Mouse (Mus musculus) neural tube, embryonic 12.5 days (tissue): ENCODE data around the gene Brd1. TPM values are rescaled to one million over a fixed set of nuclear protein-coding genes. Genes with fewer than 3 reads are reported as not detected.
"Not testable (repeated sequence)": the region's sequence is repeated elsewhere in the genome, so short reads cannot be mapped to it uniquely, and the experiment has no call there.

Source experiments
- ATAC-seq: fragments of 200-750 bp; cut with Nextera tagmentation; 2 replicates; pipeline ENCODE4 v1.8.0; 2017; ENCODE audit warnings: low read depth, mild to moderate bottlenecking, moderate TSS enrichment, moderate library complexity; ENCODE audit not compliant: low FRiP score
- H3K27ac ChIP-seq: fragments of 300-500 bp; sonication (generic); 2 replicates; pipeline ENCODE4 v1.5.1; 2016
- H3K27me3 ChIP-seq: fragments of 300-500 bp; sonication (generic); replicated peaks from 2 replicates; pipeline ENCODE4 v1.6.1; 2016; ENCODE audit warnings: mild to moderate bottlenecking
- H3K36me3 ChIP-seq: fragments of 300-500 bp; sonication (generic); 2 replicates; pipeline ENCODE4 v1.6.1; 2016; ENCODE audit warnings: mild to moderate bottlenecking
- H3K4me1 ChIP-seq: fragments of 300-500 bp; sonication (generic); 2 replicates; pipeline ENCODE4 v1.6.1; 2016
- H3K4me2 ChIP-seq: fragments of 300-500 bp; sonication (generic); replicated peaks from 2 replicates; pipeline ENCODE4 v1.6.1; 2016; ENCODE audit warnings: mild to moderate bottlenecking
- H3K4me3 ChIP-seq: fragments of 300-500 bp; sonication (generic); 2 replicates; pipeline ENCODE4 v1.5.1; 2016
- H3K9ac ChIP-seq: fragments of 300-500 bp; sonication (generic); 2 replicates; pipeline ENCODE4 v1.6.1; 2016; ENCODE audit warnings: mild to moderate bottlenecking
- H3K9me3 ChIP-seq: fragments of 300-500 bp; sonication (generic); 2 replicates; pipeline ENCODE4 v1.6.1; 2016; ENCODE audit warnings: mild to moderate bottlenecking
- WGBS: fragments of 180-500 bp; shearing (Covaris S2); methylation state at CpG from one replicate; pipeline ENCODE4 v1.1.7; 2016; 5-methylcytosine and 5-hydroxymethylcytosine counted together
- polyA plus RNA-seq: library from polyadenylated mRNA; unstranded; fragments of >200 nt; fragmentation: Nextera tagmentation; extraction: Ambion mirVana; gene quantifications from 2 replicates; pipeline ENCODE4 v1.2.1, GENCODE M21; 2016

Gene Brd1
- polyA plus RNA-seq = 23.3 and 24.6 TPM in 2 replicates

GRCm38 (mm10) chr15:88733834-88734571 lies at the start of gene Brd1:
TSS of gene Brd1 (minus strand) at chr15:88734233.
- peak; percentile 75 for ATAC-seq
- H3K27ac ChIP-seq = peak within 1 kb of the TSS; percentile 76
- H3K9me3 ChIP-seq = no peaks in the 10 kb centered on the region
- H3K4me2 ChIP-seq = peak within 1 kb of the TSS; percentile 97
- peaks cover 20% of the 10 kb centered on the region for H3K36me3 ChIP-seq
- H3K9ac ChIP-seq = peak within 1 kb of the TSS; percentile 99
- peak within 1 kb of the TSS; percentile 96 for H3K4me3 ChIP-seq
- H3K27me3 ChIP-seq = no peaks in the 10 kb centered on the region
- WGBS = under 1% methylated on average over 93 of the region's 103 CpGs
- peaks cover 28% of the 10 kb centered on the region for H3K4me1 ChIP-seq

DNA sequence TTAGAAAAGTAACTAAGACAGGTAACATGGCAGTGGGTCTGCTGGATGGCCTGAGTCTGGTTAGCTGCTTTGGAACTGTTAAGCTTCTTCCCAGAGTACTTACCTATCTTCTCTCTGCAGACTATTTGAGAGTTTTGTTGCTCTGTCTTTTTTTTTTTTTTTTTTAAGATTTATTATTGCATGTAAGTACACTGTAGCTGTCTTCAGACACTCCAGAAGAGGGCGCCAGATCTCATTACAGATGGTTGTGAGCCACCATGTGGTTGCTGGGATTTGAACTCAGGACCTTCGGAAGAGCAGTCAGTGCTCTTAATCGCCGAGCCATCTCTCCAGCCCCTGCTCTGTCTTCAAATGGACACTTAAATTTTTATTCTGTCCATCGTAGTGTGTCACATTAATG lies 40.6 kb upstream of the Brd1 start:
- H3K27ac ChIP-seq, H3K4me1 ChIP-seq, H3K9ac ChIP-seq, ATAC-seq, H3K4me3 ChIP-seq, H3K27me3 ChIP-seq, H3K4me2 ChIP-seq, H3K9me3 ChIP-seq: not testable (repeated sequence)
- H3K36me3 ChIP-seq = peaks cover 36% of the 10 kb centered on the region
- 89% methylated on average over 5 of the region's 5 CpGs for WGBS

- peaks cover 45% of the 10 kb centered on the region for H3K36me3 ChIP-seq
- WGBS = 82% methylated on average over 1 of the region's 1 CpGs
- H3K4me1 ChIP-seq = no peaks in the 10 kb centered on the region
- H3K27me3 ChIP-seq = no peaks in the 10 kb centered on the region
- no peak overlapping the region for H3K27ac ChIP-seq
- no peak overlapping the region for H3K4me3 ChIP-seq
- no peak overlapping the region for H3K4me2 ChIP-seq
- H3K9me3 ChIP-seq = peaks cover 8% of the 10 kb centered on the region; the same call in 1 of the 2 replicates
- H3K9ac ChIP-seq = no peak overlapping the region
- ATAC-seq = no peak
These were observed 34.5 kb upstream of the Brd1 start for GRCm38 (mm10) chr15:88768537-88768936.

DNA sequence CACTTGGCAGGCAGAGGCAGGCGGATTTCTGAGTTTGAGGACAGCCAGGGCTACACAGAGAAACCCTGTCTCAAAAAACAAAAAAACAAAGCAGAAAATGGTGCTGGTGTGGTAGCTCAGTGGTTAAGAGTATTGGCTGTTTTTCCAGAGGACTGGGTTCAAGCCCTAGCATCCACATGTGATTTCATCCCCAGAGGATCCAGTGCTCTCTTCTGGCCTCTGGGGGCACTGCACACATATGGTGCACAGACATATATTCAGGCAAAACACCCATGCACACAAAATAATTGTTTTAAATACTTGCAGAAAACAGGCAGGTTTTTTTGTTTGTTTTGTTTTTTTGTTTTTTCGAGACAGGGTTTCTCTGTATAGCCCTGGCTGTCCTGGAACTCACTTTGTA lies 32.1 kb upstream of the Brd1 start:
- peaks cover 57% of the 10 kb centered on the region for H3K36me3 ChIP-seq
- not testable (repeated sequence) for H3K9ac ChIP-seq, H3K4me1 ChIP-seq, ATAC-seq, H3K4me3 ChIP-seq, H3K27ac ChIP-seq, H3K9me3 ChIP-seq, H3K27me3 ChIP-seq, H3K4me2 ChIP-seq
- WGBS = 96% methylated on average over 2 of the region's 2 CpGs

DNA sequence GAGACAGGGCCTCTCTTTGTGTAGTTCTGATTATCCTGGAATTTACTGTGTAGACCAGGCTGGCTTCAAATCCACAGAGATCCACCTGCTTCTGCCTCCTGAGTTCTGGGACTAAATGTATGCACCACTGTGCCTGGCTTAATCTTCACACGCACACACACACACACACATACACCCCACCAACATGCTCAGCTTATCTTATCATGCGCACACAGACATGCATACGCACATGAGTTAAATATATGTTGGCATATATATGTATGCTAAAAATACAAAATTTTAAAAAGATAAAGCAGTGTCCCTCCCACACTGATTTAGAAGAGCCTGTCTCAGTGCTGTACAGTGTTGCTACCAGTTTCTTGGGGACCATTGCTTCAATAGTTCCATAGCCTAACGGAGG lies 27.5 kb upstream of the Brd1 start:
- peaks cover 73% of the 10 kb centered on the region for H3K36me3 ChIP-seq
- 96% methylated on average over 4 of the region's 4 CpGs for WGBS

DNA sequence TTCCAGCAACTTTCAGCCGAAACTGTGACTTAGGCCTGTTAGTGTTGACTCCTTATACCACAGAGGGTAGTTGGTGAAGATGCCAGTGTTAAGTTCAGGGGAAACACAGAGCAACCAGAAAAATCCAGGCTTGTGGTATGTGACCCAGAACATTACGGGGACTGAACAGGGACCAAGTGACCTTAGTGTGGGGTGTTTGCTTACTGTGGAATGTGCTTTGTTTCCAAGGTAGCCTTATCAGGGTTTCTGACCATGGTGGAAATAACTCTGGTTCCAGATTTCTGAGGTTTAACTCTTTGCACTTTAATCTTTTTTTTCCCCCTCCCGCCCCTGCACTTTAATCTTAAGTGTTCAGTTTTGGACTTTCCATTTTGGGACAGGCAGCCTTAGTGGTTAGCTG lies 24.0 kb upstream of the Brd1 start:
- WGBS = 95% methylated on average over 3 of the region's 3 CpGs
- Histone ChIP-seq H3K27ac (no peak overlapping the region), H3K4me1 (peaks cover 9% of the 10 kb centered on the region), H3K27me3 (no peaks in the 10 kb centered on the region), H3K4me2 (no peak overlapping the region), H3K36me3 (peaks cover 74% of the 10 kb centered on the region), H3K4me3 (no peak overlapping the region), H3K9ac (no peak overlapping the region), H3K9me3 (no peaks in the 10 kb centered on the region)
- ATAC-seq = no peak

More for the DNA sequence above, 27.5 kb upstream of the Brd1 start:
- no peak overlapping the region for H3K27ac ChIP-seq
- H3K9ac ChIP-seq = no peak overlapping the region
- H3K4me3 ChIP-seq = no peak overlapping the region
- no peak overlapping the region for H3K4me2 ChIP-seq
- H3K9me3 ChIP-seq = no peaks in the 10 kb centered on the region
- H3K27me3 ChIP-seq = no peaks in the 10 kb centered on the region
- no peaks in the 10 kb centered on the region for H3K4me1 ChIP-seq
- no peak for ATAC-seq

DNA sequence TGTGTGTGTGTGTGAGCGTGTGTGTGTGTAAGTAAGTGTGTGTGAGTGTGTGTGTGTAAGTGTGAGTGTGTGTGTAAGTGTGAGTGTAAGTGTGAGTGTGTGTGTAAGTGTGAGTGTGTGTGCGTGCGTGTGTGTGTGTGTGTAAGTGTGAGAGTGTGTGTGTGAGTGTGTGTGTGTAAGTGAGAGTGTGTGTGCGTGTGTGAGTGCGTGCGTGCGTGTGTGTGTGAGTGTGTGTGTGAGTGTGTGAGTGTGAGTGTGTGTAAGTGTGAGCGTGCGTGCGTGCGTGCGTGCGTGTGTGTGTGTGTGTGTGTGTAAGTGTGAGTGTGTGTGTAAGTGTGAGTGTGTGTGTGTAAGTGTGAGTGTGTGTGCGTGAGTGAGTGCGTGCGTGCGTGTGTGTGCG lies 21.7 kb upstream of the Brd1 start:
- ATAC-seq = no peak
- Histone ChIP-seq H3K4me1 (peaks cover 15% of the 10 kb centered on the region), H3K36me3 (peaks cover 54% of the 10 kb centered on the region), H3K27ac (no peak overlapping the region), H3K27me3 (no peaks in the 10 kb centered on the region), H3K9ac (no peak overlapping the region), H3K4me2 (no peak overlapping the region), H3K9me3 (no peaks in the 10 kb centered on the region), H3K4me3 (no peak overlapping the region)
- 97% methylated on average over 18 of the region's 18 CpGs for WGBS

DNA sequence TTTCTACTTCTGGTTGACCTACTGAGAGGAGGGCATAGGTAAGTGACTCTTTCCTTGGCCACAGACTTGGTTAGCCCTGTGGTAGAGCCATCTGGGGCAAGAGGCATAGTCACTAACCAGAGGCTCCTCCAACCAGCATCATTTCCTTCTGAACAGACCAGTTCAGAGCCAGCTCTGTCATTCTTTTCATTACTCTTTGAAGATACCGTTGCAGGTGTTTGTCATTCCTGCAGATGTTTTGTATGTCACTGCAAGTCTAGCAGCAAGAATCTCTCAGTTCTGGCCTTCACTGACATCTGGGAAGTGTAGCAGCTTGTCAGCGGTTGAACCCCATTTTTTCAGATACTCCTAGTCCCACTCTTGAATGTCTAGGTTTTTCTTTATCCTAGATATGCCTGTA lies 20.9 kb upstream of the Brd1 start:
- Histone ChIP-seq H3K4me1 (peaks cover 19% of the 10 kb centered on the region), H3K4me2 (no peak overlapping the region), H3K27ac (no peak overlapping the region), H3K27me3 (no peaks in the 10 kb centered on the region), H3K4me3 (no peak overlapping the region), H3K9me3 (no peaks in the 10 kb centered on the region), H3K36me3 (peaks cover 46% of the 10 kb centered on the region), H3K9ac (no peak overlapping the region)
- 96% methylated on average over 2 of the region's 2 CpGs for WGBS
- no peak for ATAC-seq

- Histone ChIP-seq H3K4me2 (peak overlapping the region; percentile 81), H3K36me3 (peaks cover 22% of the 10 kb centered on the region), H3K27me3 (no peaks in the 10 kb centered on the region), H3K4me3 (peak overlapping the region; percentile 93), H3K9ac (peak overlapping the region; percentile 93), H3K27ac (peak overlapping the region; percentile 89; the same call in 1 of the 2 replicates), H3K9me3 (no peaks in the 10 kb centered on the region), H3K4me1 (peaks cover 19% of the 10 kb centered on the region)
- under 1% methylated on average over 8 of the region's 8 CpGs for WGBS
- no peak for ATAC-seq
These were observed 18.3 kb upstream of the Brd1 start for GRCm38 (mm10) chr15:88752403-88752733.

GRCm38 (mm10) chr15:88751564-88752402 lies 17.8 kb upstream of the Brd1 start, which contains the start of gene Zbed4:
TSS of gene Zbed4 (plus strand) at chr15:88751660.
- Histone ChIP-seq H3K4me2 (peak within 1 kb of the TSS; percentile 81), H3K27ac (peak within 1 kb of the TSS; percentile 89), H3K4me1 (peaks cover 19% of the 10 kb centered on the region), H3K36me3 (peaks cover 16% of the 10 kb centered on the region), H3K9me3 (no peaks in the 10 kb centered on the region), H3K4me3 (peak within 1 kb of the TSS; percentile 93), H3K27me3 (no peaks in the 10 kb centered on the region), H3K9ac (peak within 1 kb of the TSS; percentile 93)
- under 1% methylated on average over 97 of the region's 119 CpGs for whole genome bisulfite sequencing
- ATAC-seq = peak; percentile 80; the same call in 1 of the 2 replicates

- Histone ChIP-seq H3K4me2 (peak overlapping the region; percentile 81), H3K27ac (peak overlapping the region; percentile 75), H3K9ac (peak overlapping the region; percentile 60), H3K4me3 (peak overlapping the region; percentile 93), H3K9me3 (no peaks in the 10 kb centered on the region), H3K27me3 (no peaks in the 10 kb centered on the region), H3K36me3 (peaks cover 12% of the 10 kb centered on the region), H3K4me1 (peaks cover 19% of the 10 kb centered on the region)
- 7% methylated on average over 54 of the region's 54 CpGs for WGBS
- ATAC-seq = peak; percentile 96
These were observed 16.9 kb upstream of the Brd1 start for GRCm38 (mm10) chr15:88750677-88751563.

DNA sequence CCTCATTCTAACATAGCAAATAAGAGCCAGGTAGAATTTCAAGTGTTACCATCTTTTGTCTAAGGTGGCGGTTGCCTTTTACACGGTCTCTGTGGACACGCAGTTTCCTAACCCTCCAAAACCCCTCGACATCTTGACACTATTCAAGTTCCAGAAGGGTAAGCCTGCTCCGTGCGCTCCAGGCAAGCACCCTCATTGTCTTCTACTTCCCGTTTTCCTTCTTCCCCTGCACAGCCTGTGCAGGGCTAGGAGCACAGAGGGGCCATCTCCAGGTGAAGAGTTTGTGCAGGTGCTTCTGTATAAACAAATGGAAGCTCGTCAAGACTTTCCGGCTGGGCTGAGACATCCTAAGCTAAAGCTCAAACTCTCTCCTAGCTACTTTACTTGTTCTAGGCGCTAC lies 16.0 kb upstream of the Brd1 start:
- no peak for ATAC-seq
- no peak overlapping the region for H3K4me3 ChIP-seq
- 93% methylated on average over 10 of the region's 10 CpGs for WGBS
- H3K27me3 ChIP-seq = no peaks in the 10 kb centered on the region
- no peak overlapping the region for H3K27ac ChIP-seq
- H3K4me1 ChIP-seq = peaks cover 19% of the 10 kb centered on the region
- no peak overlapping the region for H3K4me2 ChIP-seq
- H3K9ac ChIP-seq = no peak overlapping the region
- H3K36me3 ChIP-seq = peaks cover 3% of the 10 kb centered on the region
- H3K9me3 ChIP-seq = no peaks in the 10 kb centered on the region
